ENCODE assay signal across 9 mouse cellular contexts in the genomic region with DNA sequence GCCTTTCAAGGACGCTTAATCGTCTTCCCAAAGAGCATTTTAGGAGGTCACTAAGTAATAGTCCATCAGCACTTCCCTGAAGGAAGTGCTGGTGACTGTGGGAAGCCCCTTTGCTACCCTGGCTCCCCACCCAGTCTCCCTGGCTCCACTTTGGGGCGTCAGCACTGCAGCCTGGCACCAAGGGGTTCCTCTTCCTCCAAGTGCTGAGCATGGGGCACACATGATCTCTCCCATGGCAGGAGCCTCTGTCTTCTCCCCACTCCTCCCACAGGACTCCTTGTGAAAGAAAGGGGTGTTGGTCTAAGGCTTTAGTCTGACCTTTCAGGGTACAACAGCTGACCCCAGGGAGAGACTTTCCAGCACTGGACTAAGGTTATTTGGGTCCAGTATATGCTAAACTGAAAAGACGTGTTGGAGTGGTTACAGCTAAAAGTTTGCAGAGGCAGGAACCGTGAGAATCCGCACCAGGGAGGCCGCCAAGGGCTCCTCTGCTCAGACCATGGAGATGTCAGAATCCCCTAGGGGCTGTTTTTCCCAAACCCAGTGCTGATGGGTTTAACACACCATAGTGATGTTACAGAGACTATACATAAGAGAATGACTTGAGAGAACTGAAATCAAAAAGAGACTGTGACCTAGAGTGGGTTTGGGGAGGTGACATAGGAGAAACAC.
DNase-seq lines count a peak whose midpoint lies in the region; ATAC-seq and TF ChIP-seq lines count a peak whose summit lies in the region.
"Had no signal": no experiment of that assay in that cellular context is flagged by ENCODE, and none has a peak within 500 bp of the region (broad histone marks: within the 10 kb centered on the region; RNA-seq: fewer than 3 reads in every experiment).

No protein-coding gene starts in this region.

- no peak for TF ChIP-seq CTCF in cortical plate, adult 2 months (IDR thresholded peaks at IDR 0.05; ENCODE audit: extremely low read depth, insufficient read depth, low read length)

- WGBS in hindbrain, embryonic 13.5 days, result 91% methylated on average over 7 of the region's 7 CpGs
- WGBS in hindbrain, embryonic 16.5 days, result 85% methylated on average over 7 of the region's 7 CpGs
- WGBS in limb, embryonic 14.5 days, result 68% methylated on average over 7 of the region's 7 CpGs

- no peak for TF ChIP-seq POLR2A in cortical plate, adult 2 months (IDR thresholded peaks at IDR 0.05; ENCODE audit: extremely low read depth, insufficient read depth, low read length)
- TF ChIP-seq POLR2A in limb, embryonic 14.5 days (IDR thresholded peaks at IDR 0.05; ENCODE audit: borderline replicate concordance, extremely low read depth, insufficient read depth, insufficient read length), result no peak

- H3K9me3 ChIP-seq in hindbrain, embryonic 13.5 days, result no peaks in the 10 kb centered on the region
- no peaks in the 10 kb centered on the region for H3K9me3 ChIP-seq in hindbrain, embryonic 16.5 days (ENCODE audit: control insufficient read depth, low read length)
- no peaks in the 10 kb centered on the region for H3K9me3 ChIP-seq in limb, embryonic 14.5 days (ENCODE audit: control insufficient read depth, low read length)
- H3K9me3 ChIP-seq: liver, embryonic 15.5 days had no signal

- H3K4me2 ChIP-seq in hindbrain, embryonic 13.5 days, result no peak overlapping the region
- H3K4me2 ChIP-seq in hindbrain, embryonic 16.5 days (ENCODE audit: low read length), result no peak overlapping the region
- no peak overlapping the region for H3K4me2 ChIP-seq in limb, embryonic 14.5 days (replicated peaks; ENCODE audit: low read depth, low read length, severe bottlenecking)
- H3K4me2 ChIP-seq: liver, embryonic 15.5 days had no signal

- H3K4me3 ChIP-seq in hindbrain, embryonic 13.5 days, result no peak overlapping the region
- H3K4me3 ChIP-seq in hindbrain, embryonic 16.5 days (ENCODE audit: low read length), result no peak overlapping the region
- no peak overlapping the region for H3K4me3 ChIP-seq in cortical plate, adult 2 months (ENCODE audit: insufficient read depth, low read length)
- no peak overlapping the region for H3K4me3 ChIP-seq in limb, embryonic 14.5 days (replicated peaks; ENCODE audit: low read length)
- H3K4me3 ChIP-seq: liver, embryonic 15.5 days had no signal

- no peak for ATAC-seq in hindbrain, embryonic 13.5 days (ENCODE audit: low FRiP score)
- ATAC-seq in hindbrain, embryonic 16.5 days, result no peak
- ATAC-seq in limb, embryonic 14.5 days (ENCODE audit: low FRiP score, low read depth), result no peak
- ATAC-seq in monocyte, adult 5-6 weeks (replicated peaks; ENCODE audit: insufficient number of reproducible peaks, low FRiP score, low TSS enrichment, poor library complexity, severe bottlenecking), result no peak

- peaks cover 5% of the 10 kb centered on the region for H3K36me3 ChIP-seq in hindbrain, embryonic 13.5 days
- H3K36me3 ChIP-seq in hindbrain, embryonic 16.5 days (ENCODE audit: control insufficient read depth, insufficient read depth, low read length), result no peaks in the 10 kb centered on the region
- no peaks in the 10 kb centered on the region for H3K36me3 ChIP-seq in limb, embryonic 14.5 days (ENCODE audit: control insufficient read depth, insufficient read depth, low read length)
- H3K36me3 ChIP-seq: liver, embryonic 15.5 days had no signal

- H3K27me3 ChIP-seq in hindbrain, embryonic 13.5 days, result no peaks in the 10 kb centered on the region
- no peaks in the 10 kb centered on the region for H3K27me3 ChIP-seq in hindbrain, embryonic 16.5 days (replicated peaks; ENCODE audit: control insufficient read depth, insufficient read depth, low read length)
- H3K27me3 ChIP-seq in limb, embryonic 14.5 days (ENCODE audit: control insufficient read depth, insufficient read depth, low read length), result no peaks in the 10 kb centered on the region
- H3K27me3 ChIP-seq: liver, embryonic 15.5 days had no signal

- H3K4me1 ChIP-seq in hindbrain, embryonic 13.5 days (replicated peaks), result peaks cover 30% of the 10 kb centered on the region
- H3K4me1 ChIP-seq in hindbrain, embryonic 16.5 days (ENCODE audit: control insufficient read depth, insufficient read depth, low read depth, low read length), result peaks cover 10% of the 10 kb centered on the region
- H3K4me1 ChIP-seq in cortical plate, adult 2 months (ENCODE audit: control insufficient read depth, insufficient read depth, low read length), result peaks cover 5% of the 10 kb centered on the region
- H3K4me1 ChIP-seq in limb, embryonic 14.5 days (ENCODE audit: control insufficient read depth, insufficient read depth, low read length), result peaks cover 75% of the 10 kb centered on the region

- H3K27ac ChIP-seq in hindbrain, embryonic 13.5 days, result 0 out of 2 replicates have a peak overlapping the region, but pooled peaks have one; percentile 62
- no peak overlapping the region; the same call in 1 of the 2 replicates for H3K27ac ChIP-seq in hindbrain, embryonic 16.5 days (ENCODE audit: low read depth, low read length)
- H3K27ac ChIP-seq in cortical plate, adult 2 months (ENCODE audit: insufficient read depth, low read length), result 0 out of 2 replicates have a peak overlapping the region, but pooled peaks have one; percentile 24
- H3K27ac ChIP-seq in limb, embryonic 14.5 days (replicated peaks; ENCODE audit: low read depth, low read length), result peak overlapping the region; percentile 70
- H3K27ac ChIP-seq: liver, embryonic 15.5 days had no signal

- H3K9ac ChIP-seq in hindbrain, embryonic 13.5 days, result no peak overlapping the region
- H3K9ac ChIP-seq in hindbrain, embryonic 16.5 days (ENCODE audit: low read depth, low read length), result no peak overlapping the region
- H3K9ac ChIP-seq in limb, embryonic 14.5 days (ENCODE audit: low read depth, low read length, severe bottlenecking), result no peak overlapping the region
- H3K9ac ChIP-seq: liver, embryonic 15.5 days had no signal

- peak; percentile 17 to 47 for DNase-seq in gastrocnemius, postnatal 36 days
- no peak for DNase-seq in limb, embryonic 14.5 days (ENCODE audit: low spot score)
- no peak for DNase-seq in right cerebral cortex, postnatal 4 days
- no peak for DNase-seq in layer of hippocampus, postnatal 36 days

- intact Hi-C loops in gastrocnemius, postnatal 36 days (cut with DNase I), result no loop called here

Comparison
In these comparisons a context has a peak if more than half of its experiments do, and no peak if none do; other contexts are left out.
1. DNase-seq: peak in gastrocnemius, postnatal 36 days (2 of 2); none in limb, embryonic 14.5 days (single experiment), right cerebral cortex, postnatal 4 days (single experiment) and layer of hippocampus, postnatal 36 days (0 of 2).